Mouse (Mus musculus): ENCODE measurements around the gene Tesk1. TPM values are rescaled to one million over a fixed set of nuclear protein-coding genes. Genes with fewer than 3 reads are reported as not detected.
A peak's percentile ranks its signal among the peaks of the same experiment; 100 is the strongest.

Gene Tesk1
- polyA plus RNA-seq, 1 experiment from 2014 or later = 7.7 TPM

DNA sequence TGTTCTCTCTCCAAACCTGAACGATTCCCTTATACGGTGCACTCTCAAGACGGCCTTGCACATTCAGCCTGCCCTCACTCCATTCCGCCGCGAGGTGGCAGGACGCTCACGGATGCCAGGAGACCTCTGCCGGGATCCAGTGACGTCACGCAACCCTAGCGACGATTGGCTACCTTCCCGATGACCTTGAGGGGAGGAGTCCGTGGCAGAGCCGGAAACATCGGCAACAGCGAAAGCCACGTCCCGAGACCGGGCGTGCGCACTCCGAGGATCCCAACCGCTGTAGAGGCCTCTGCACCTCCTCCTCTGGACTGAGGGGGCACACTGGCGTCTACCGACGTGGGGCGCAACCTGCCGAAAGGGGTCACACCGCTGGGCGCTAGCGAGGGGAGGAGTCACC is 305 bp downstream of the Tesk1 start:
- peak overlapping the region; percentile 93 for H3K27ac ChIP-seq
- WGBS = under 1% methylated on average over 33 of the region's 33 CpGs
- H3K4me1 ChIP-seq = peaks cover 21% of the 10 kb centered on the region
- H3K27me3 ChIP-seq = no peaks in the 10 kb centered on the region
- H3K4me2 ChIP-seq = peak overlapping the region; percentile 89
- H3K9ac ChIP-seq = peak overlapping the region; percentile 99
- no peaks in the 10 kb centered on the region for H3K9me3 ChIP-seq
- peak overlapping the region; percentile 97 for H3K4me3 ChIP-seq
- peak; percentile 90 for ATAC-seq (ENCODE audit: insufficient number of reproducible peaks, low FRiP score, low TSS enrichment, low read depth)
- H3K36me3 ChIP-seq = peaks cover 21% of the 10 kb centered on the region

GRCm38 (mm10) chr4:43442456-43443361 is 970 bp downstream of the Tesk1 start:
- Histone ChIP-seq H3K27ac (peak overlapping the region; percentile 93), H3K27me3 (no peaks in the 10 kb centered on the region), H3K4me1 (peaks cover 25% of the 10 kb centered on the region), H3K36me3 (peaks cover 28% of the 10 kb centered on the region), H3K9me3 (no peaks in the 10 kb centered on the region), H3K9ac (peak overlapping the region; percentile 99), H3K4me3 (peak overlapping the region; percentile 97), H3K4me2 (peak overlapping the region; percentile 89)
- ATAC-seq (ENCODE audit: insufficient number of reproducible peaks, low FRiP score, low TSS enrichment, low read depth) = peak; percentile 64
- WGBS = under 1% methylated on average over 86 of the region's 88 CpGs

DNA sequence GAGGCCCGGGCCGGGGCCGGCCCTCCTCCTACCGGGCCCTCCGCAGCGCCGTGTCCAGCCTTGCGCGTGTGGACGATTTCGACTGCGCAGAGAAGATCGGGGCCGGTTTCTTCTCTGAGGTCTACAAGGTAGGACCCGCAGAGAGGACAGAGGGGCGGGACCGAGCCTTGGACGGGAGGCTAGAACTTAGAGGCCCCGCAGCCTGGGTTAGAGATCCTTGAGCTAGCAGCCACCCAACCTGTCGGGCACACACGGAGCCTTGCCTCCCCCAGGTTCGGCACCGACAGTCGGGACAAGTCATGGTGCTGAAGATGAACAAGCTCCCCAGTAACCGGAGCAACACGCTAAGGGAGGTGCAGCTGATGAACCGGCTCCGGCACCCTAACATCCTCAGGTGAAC is 1.8 kb downstream of the Tesk1 start:
- Histone ChIP-seq H3K9me3 (no peaks in the 10 kb centered on the region), H3K27ac (peak overlapping the region; percentile 93), H3K27me3 (no peaks in the 10 kb centered on the region), H3K36me3 (peaks cover 36% of the 10 kb centered on the region), H3K4me2 (peak overlapping the region; percentile 89), H3K9ac (peak overlapping the region; percentile 99), H3K4me3 (peak overlapping the region; percentile 97), H3K4me1 (peaks cover 25% of the 10 kb centered on the region)
- whole genome bisulfite sequencing = under 1% methylated on average over 28 of the region's 28 CpGs
- no peak for ATAC-seq (ENCODE audit: insufficient number of reproducible peaks, low FRiP score, low TSS enrichment, low read depth)

GRCm38 (mm10) chr4:43447251-43447650 is 5.5 kb downstream of the Tesk1 start:
- WGBS = 74% methylated on average over 13 of the region's 13 CpGs
- peaks cover 37% of the 10 kb centered on the region for H3K36me3 ChIP-seq
- no peaks in the 10 kb centered on the region for H3K9me3 ChIP-seq
- no peak overlapping the region for H3K4me3 ChIP-seq
- H3K9ac ChIP-seq = no peak overlapping the region
- ATAC-seq (ENCODE audit: insufficient number of reproducible peaks, low FRiP score, low TSS enrichment, low read depth) = no peak
- peaks cover 3% of the 10 kb centered on the region; the same call in 1 of the 2 replicates for H3K27me3 ChIP-seq
- H3K4me2 ChIP-seq = no peak overlapping the region
- no peak overlapping the region for H3K27ac ChIP-seq
- H3K4me1 ChIP-seq = peaks cover 28% of the 10 kb centered on the region

GRCm38 (mm10) chr4:43448554-43448953 is 6.8 kb downstream of the Tesk1 start:
- Histone ChIP-seq H3K4me3 (no peak overlapping the region), H3K27ac (no peak overlapping the region), H3K36me3 (peaks cover 37% of the 10 kb centered on the region), H3K9ac (no peak overlapping the region), H3K4me2 (no peak overlapping the region), H3K4me1 (peaks cover 34% of the 10 kb centered on the region), H3K9me3 (no peaks in the 10 kb centered on the region), H3K27me3 (peaks cover 16% of the 10 kb centered on the region)
- ATAC-seq (ENCODE audit: insufficient number of reproducible peaks, low FRiP score, low TSS enrichment, low read depth) = no peak
- WGBS = 92% methylated on average over 3 of the region's 3 CpGs

GRCm38 (mm10) chr4:43452315-43452714 is 10.6 kb downstream of the Tesk1 start:
- peaks cover 13% of the 10 kb centered on the region for H3K36me3 ChIP-seq
- no peak overlapping the region for H3K27ac ChIP-seq
- WGBS = 48% methylated on average over 11 of the region's 11 CpGs
- peaks cover 30% of the 10 kb centered on the region for H3K27me3 ChIP-seq
- peaks cover 24% of the 10 kb centered on the region for H3K4me1 ChIP-seq
- no peak for ATAC-seq (ENCODE audit: insufficient number of reproducible peaks, low FRiP score, low TSS enrichment, low read depth)
- no peak overlapping the region for H3K9ac ChIP-seq
- no peaks in the 10 kb centered on the region for H3K9me3 ChIP-seq
- H3K4me3 ChIP-seq = no peak overlapping the region
- no peak overlapping the region for H3K4me2 ChIP-seq

- Histone ChIP-seq H3K27ac (no peak overlapping the region), H3K4me3 (peak overlapping the region; percentile 22), H3K36me3 (peaks cover 2% of the 10 kb centered on the region), H3K27me3 (peaks cover 30% of the 10 kb centered on the region), H3K9ac (no peak overlapping the region), H3K9me3 (no peaks in the 10 kb centered on the region), H3K4me2 (peak overlapping the region; percentile 44), H3K4me1 (peaks cover 22% of the 10 kb centered on the region)
- no peak for ATAC-seq (ENCODE audit: insufficient number of reproducible peaks, low FRiP score, low TSS enrichment, low read depth)
- WGBS = under 1% methylated on average over 18 of the region's 18 CpGs
These were observed 11.7 kb downstream of the Tesk1 start for GRCm38 (mm10) chr4:43453413-43453812.

DNA sequence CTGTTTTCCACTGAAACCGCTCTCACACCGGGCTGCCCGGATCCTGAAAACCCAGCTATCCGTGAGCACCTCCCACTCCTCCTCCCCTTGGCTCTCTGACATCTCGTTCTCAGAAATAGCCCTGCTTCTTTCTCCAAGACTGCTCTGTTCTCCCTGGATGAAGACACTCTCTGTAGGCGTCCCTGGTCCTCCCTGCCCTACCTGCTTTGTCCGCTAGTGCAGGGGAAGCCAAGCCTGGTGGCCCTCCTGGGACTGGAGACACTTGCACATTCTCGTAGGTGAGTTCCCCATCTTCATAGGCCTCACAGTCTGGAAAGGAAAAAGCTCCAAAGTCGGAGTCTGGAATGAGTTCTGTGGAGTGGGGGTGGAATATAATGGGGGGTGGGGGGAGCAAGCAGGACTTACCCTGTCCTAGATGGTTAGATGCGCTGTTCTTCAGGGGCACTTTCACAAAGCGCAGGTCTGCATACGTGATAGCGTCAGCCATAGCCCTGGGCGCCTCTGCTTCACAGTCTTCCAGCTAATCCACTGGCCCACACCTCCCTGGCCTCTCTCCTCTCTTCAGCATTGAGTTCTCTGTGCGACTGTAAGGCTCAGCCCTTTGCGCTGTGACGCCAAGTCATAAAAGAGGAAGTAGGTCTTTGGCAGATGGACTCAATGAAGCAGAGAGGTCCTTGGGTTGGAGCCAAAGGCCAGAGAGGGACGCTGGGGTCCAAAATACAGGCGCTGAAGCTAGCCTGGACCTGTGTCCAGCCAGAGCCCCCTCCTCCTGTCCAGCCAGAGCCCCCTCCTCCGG is 12.5 kb downstream of the Tesk1 start, which contains the start of gene Cd72:
Cd72 (minus strand) TSS at position 588 of the 796 bp plus-strand sequence.
- Histone ChIP-seq H3K4me2 (peak within 1 kb of the TSS; percentile 44), H3K9ac (no peak within 1 kb of the TSS), H3K4me1 (peaks cover 22% of the 10 kb centered on the region), H3K4me3 (peak within 1 kb of the TSS; percentile 22), H3K9me3 (no peaks in the 10 kb centered on the region), H3K36me3 (no peaks in the 10 kb centered on the region), H3K27me3 (peaks cover 30% of the 10 kb centered on the region), H3K27ac (no peak within 1 kb of the TSS)
- WGBS = 27% methylated on average over 20 of the region's 20 CpGs
- no peak for ATAC-seq (ENCODE audit: insufficient number of reproducible peaks, low FRiP score, low TSS enrichment, low read depth)

DNA sequence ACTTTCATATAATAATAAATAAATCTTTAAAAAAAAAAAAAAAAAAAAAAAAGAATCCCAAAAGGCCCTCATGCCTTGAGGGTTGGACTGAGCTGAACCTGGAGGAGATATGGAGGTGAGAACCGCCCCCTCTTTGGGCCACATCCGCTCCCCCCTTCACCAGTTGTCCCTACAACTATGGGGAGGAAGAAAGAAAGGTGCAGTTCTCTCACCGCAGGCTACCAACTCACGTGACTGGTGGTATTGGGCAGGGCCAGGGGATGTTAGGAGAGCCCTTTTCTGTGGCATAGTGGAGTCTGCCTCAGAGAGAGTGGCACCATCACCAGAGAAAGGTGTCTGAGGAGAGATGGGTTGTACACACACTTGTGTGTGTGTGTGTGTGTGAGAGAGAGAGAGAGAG is 14.7 kb downstream of the Tesk1 start:
- WGBS = 20% methylated on average over 4 of the region's 4 CpGs
- no peaks in the 10 kb centered on the region for H3K36me3 ChIP-seq
- H3K9me3 ChIP-seq = no peaks in the 10 kb centered on the region
- H3K4me2 ChIP-seq = no peak overlapping the region
- no peak overlapping the region for H3K4me3 ChIP-seq
- peaks cover 30% of the 10 kb centered on the region for H3K27me3 ChIP-seq
- no peak overlapping the region for H3K27ac ChIP-seq
- peaks cover 19% of the 10 kb centered on the region for H3K4me1 ChIP-seq
- ATAC-seq (ENCODE audit: insufficient number of reproducible peaks, low FRiP score, low TSS enrichment, low read depth) = no peak
- no peak overlapping the region for H3K9ac ChIP-seq

- Histone ChIP-seq H3K4me1 (peaks cover 19% of the 10 kb centered on the region), H3K4me2 (no peak overlapping the region), H3K9me3 (no peaks in the 10 kb centered on the region), H3K27me3 (peaks cover 29% of the 10 kb centered on the region), H3K27ac (no peak overlapping the region), H3K36me3 (no peaks in the 10 kb centered on the region), H3K4me3 (no peak overlapping the region), H3K9ac (no peak overlapping the region)
- ATAC-seq (ENCODE audit: insufficient number of reproducible peaks, low FRiP score, low TSS enrichment, low read depth) = no peak
- 25% methylated on average over 8 of the region's 8 CpGs for WGBS
These were observed 15.4 kb downstream of the Tesk1 start for GRCm38 (mm10) chr4:43457124-43457523.

DNA sequence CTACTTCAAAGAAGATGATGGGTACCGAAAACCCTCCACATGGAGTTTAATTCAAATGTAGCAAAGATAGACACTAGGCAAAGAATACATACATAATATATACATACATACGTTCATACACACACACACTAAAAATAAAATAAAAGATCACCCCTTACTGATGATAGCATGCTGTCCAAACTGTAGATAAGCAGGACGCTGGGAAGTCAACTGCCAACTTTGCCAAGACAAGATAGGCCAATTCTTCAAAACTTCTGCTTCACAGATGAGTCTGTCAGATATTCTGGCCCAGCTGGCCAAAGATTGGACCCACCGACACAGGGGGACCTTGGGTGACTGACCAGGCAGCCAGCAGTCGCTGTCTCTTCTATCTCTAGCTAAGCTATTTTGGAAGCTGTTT is 21.4 kb downstream of the Tesk1 start:
- H3K9me3 ChIP-seq = no peaks in the 10 kb centered on the region
- H3K4me1 ChIP-seq = no peaks in the 10 kb centered on the region
- H3K27ac ChIP-seq = no peak overlapping the region
- H3K27me3 ChIP-seq = no peaks in the 10 kb centered on the region
- H3K4me2 ChIP-seq = no peak overlapping the region
- ATAC-seq (ENCODE audit: insufficient number of reproducible peaks, low FRiP score, low TSS enrichment, low read depth) = no peak
- no peak overlapping the region for H3K9ac ChIP-seq
- no peak overlapping the region for H3K4me3 ChIP-seq
- 88% methylated on average over 5 of the region's 5 CpGs for WGBS
- no peaks in the 10 kb centered on the region for H3K36me3 ChIP-seq

- Histone ChIP-seq H3K4me1 (no peaks in the 10 kb centered on the region), H3K27ac (no peak overlapping the region), H3K9ac (no peak overlapping the region), H3K4me2 (no peak overlapping the region), H3K4me3 (no peak overlapping the region), H3K9me3 (no peaks in the 10 kb centered on the region), H3K27me3 (no peaks in the 10 kb centered on the region), H3K36me3 (no peaks in the 10 kb centered on the region)
- WGBS = 86% methylated on average over 6 of the region's 6 CpGs
- no peak for ATAC-seq (ENCODE audit: insufficient number of reproducible peaks, low FRiP score, low TSS enrichment, low read depth)
These were observed 24.2 kb downstream of the Tesk1 start for GRCm38 (mm10) chr4:43465935-43466334.
